Mouse (Mus musculus): Measurements from ENCODE around the gene Cd68.
A peak's percentile ranks its signal among the peaks of the same experiment; 100 is the strongest.
"Not testable (repeated sequence)": the region's sequence is repeated elsewhere in the genome, so short reads cannot be mapped to it uniquely, and the experiment has no call there.

Gene Cd68

DNA sequence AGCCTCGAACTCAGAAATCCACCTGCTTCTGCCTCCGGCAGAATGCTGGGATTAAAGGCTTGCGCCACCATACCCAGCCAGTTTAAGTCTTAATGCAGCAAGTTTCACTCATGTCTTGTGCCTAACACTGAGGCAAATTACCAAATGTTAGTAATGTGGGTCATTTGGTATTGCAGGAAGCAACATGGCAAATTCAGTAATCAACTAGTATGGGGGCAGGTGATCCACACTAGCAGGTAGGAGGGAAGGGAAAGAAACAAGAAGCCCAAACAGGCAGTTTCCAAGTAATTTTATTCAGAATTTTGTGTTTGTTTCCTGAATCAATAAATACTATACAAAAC, 682 bp upstream of the Cd68 start:
- no peak for DNase-seq (ENCODE audit: low read depth)

DNA sequence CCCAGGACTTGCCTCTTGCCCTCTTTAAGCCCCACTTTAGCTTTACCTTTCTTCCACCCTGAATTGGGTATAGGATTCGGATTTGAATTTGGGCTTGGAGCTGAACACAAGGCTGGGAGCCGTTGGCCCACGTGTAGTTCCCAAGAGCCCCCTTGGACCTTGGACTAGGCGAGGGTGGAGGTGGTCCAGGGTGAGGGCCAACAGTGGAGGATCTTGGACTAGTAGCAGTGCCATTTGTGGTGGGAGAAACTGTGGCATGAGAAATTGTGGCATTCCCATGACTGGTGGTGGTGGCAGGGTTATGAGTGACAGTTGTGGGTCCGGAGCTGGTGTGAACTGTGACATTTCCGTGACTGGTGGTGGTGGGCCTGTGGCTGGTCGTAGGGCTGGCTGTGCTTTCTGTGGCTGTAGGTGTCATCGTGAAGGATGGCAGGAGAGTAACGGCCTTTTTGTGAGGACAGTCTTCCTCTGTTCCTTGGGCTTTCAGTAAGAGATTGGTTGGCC, 444 bp downstream of the Cd68 start:
- no peak for DNase-seq (ENCODE audit: low read depth)

DNA sequence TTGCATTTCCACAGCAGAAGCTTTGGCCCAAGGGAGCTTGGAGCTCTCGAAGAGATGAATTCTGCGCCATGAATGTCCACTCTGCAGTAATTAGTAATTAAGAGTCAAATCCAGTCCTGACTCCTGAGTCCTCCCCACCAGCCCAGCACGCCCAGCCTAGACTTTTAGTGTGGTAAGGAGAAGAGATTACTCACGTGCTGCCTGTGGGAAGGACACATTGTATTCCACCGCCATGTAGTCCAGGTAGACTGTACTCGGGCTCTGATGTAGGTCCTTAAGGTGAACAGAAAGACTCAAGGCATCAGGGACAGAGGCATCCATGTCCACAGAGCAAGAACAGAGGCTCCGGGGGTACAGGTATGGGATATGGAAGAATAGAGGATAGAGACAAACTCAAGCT, 1.1 kb downstream of the Cd68 start:
- DNase-seq (ENCODE audit: low read depth): no peak

DNA sequence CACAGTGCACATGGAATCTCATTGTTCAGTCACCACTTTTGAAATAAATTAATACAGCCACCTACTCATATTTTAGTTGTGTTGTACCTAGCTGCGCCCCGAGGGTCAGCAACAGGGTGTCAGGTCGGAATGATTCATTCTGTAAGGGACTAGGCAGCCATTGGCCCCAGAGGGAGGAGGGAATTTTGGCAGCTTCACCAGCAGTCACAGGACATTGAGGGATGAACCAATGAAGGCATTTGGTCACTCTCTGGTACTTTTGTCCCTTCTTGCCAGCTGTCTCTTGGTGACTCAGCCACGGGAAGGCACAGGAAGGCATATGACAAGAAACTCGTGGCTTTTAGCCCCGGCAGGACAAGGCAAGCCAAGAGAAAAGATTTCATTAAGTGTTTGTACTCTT, 2.2 kb downstream of the Cd68 start:
- DNase-seq (ENCODE audit: low read depth): no peak

DNA sequence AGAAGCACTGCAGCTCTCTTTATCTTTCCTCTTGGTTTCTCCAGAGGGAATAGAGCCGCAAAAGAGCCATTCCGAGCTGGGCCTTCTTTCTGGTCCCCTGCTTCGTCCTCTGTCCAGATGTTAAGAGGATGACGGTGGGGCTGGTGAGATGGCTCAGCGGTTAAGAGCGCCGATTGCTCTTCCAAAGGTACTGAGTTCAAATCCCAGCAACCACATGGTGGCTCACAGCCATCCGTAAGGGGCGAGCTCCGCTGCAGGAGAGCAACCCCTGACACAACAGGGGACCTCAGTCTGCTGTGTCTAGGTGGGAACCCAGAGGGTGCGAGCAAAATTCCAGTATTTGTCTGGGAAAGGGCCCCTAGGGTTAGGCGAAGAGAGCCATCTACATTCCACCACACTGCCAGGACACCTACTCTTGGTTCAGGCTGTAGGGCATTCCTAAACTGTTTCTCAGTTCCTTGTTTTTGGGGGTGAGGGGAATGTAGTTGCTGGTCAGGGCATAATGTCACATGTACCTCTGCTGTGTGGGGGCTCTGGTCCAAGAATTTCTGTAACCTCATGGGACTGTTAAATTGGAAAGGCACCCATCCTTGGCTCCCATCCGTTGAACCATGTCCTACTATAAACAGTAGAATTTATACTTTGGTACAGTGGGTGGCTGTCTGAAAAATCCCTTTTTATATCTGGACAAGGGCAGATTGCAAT, 2.8 kb downstream of the Cd68 start:
- DNase-seq (ENCODE audit: low read depth): no peak

DNA sequence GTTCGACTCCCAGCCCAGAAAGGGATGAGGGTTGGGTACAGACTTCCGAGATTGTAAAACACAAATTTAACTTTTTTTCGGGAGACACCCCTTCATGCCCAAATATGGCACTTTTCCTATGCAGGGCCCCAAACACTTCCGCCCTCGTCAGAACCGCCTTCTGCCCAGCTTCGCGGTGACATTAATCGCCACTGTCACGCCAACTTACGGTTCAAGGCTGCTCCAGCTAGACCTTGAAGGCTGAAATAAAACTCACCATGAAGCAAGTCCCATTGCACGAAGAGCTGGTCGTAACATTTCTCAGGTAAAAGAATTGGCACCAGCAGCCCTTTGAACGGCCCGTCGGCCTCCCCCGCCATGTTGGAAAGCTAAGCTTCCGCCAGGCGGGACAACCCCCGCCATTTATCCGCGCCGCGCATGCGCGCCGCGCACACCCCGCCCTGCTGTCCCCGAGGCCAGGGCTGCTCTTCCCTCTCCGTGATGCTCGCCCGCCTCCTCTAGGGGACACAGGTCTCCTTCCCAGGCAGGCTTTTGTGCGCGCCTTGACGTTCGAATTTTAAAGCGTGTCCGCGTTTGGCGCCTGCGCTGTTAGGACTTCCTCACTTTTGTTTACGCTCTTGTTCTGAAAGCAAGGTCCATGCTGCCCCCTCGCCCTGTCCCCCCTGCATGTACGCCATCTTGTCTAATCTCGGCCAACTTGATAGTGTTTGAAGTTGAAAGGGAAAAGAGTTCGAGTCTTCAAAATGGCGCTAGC, 3.6 kb downstream of the Cd68 start, which contains the start of gene Mpdu1:
Mpdu1 (minus strand) TSS at position 430 of the 754 bp plus-strand sequence.
- DNase-seq (ENCODE audit: low read depth): peak; percentile 86

DNA sequence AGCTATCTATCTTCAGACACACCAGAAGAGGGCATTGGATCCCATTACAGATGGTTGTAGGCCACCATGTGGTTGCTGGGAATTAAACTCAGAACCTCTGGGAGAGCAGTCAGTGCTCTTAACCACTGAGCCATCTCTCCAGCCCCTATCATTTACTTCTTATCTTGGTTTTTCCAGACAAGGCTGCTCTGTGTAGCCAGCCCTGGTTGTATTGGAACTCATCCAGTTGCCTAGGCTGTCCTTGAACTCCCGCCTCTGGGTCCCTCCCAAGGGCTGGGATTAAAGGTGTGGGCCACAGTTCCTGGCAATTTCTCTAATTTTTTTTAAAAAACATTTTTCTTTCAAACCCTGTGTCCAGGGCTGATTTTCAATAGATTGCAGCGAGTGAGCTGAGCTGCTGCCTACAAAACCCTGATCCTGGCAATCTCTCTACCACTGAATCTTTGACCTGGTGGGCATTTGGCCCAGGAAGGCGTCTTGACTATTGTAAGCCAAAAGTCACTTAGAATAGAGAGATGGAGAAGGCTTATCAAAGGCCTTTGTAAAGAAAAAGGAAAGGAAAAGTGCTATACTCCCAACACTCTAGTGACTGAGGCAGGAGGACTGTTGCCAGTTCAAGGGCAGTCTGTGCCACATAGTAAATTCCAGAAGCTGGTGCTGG, 4.6 kb downstream of the Cd68 start:
- DNase-seq (ENCODE audit: low read depth): no peak

DNA sequence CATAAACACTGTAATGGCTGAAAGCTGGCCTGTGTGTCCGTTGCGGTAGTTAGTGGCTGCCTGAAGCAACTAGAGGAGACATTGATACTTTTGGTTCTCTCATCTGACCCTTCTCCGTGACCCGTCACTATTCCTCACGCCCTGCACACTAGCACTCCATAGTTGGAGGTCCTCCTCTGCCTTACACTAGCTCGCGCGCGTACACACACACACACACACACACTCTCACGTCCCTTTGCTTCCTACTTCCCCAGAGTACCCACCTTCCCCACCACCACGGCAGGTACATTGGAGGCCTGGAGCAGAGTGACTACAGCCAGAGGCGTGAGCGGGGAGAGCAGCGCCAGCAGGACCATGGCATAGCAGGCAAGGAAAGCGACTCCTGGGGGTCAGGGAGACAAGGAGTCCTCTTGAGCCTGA, 8.5 kb downstream of the Cd68 start:
- DNase-seq (ENCODE audit: low read depth): no peak

DNA sequence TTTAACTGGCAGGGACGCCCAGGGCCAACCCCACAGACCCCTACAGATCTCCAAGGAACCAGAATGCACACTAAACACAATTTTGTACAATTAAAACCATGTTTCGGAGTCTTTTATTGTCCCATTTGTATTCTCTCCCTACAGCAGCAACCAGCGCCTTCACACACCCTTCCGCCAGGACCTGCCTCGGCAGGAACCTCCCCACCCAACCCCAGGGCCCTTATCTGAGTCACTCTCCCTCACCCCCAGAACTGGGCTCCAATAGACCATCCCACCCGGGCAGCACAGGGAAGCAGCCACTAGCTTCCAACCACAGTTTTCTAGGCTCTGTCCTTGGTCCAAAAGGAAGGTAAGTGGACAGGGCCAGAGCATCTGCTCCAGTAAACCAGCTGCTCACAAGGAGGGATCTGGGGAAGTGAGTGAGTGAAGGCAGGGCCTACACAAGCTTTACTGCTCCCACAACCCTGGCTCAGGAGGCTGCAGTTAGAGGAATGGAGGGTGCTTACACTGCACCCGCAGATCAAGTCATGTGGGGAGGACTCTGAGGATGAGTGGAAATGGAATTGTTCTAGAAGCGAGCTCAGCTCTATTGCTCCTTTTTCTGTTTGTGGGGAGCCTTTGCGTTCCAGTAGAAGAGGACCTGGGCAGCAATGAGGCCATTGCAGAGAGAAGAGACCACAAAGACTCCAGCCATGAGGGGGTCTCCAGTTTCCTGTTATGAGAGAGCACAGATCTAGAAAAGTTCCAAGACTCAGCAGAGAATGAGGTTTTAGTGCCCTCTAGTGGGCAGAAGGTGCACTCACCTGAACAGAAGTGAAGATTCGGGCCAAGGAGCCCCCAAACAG, 9.1 kb downstream of the Cd68 start:
- DNase-seq (ENCODE audit: low read depth): no peak

DNA sequence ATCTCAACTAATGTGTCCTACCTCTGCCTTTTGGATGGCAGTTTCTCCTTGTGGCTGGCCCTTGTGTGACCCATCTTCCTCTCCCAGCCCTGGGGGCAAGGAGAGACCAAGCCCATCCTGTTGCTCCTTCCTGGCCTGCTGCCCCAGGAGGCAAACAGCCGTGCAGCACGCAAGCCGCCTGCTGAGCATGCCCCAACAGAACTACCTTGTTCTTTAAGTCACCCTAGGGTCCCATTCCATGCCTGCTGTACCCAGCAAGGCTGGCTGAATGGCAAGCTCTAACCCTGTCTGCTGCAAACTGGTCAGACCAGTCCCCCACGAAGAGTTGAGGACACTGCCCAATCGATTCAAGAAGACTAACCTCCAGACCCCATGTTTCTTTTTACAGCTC, 9.9 kb downstream of the Cd68 start:
- no peak for DNase-seq (ENCODE audit: low read depth)

DNA sequence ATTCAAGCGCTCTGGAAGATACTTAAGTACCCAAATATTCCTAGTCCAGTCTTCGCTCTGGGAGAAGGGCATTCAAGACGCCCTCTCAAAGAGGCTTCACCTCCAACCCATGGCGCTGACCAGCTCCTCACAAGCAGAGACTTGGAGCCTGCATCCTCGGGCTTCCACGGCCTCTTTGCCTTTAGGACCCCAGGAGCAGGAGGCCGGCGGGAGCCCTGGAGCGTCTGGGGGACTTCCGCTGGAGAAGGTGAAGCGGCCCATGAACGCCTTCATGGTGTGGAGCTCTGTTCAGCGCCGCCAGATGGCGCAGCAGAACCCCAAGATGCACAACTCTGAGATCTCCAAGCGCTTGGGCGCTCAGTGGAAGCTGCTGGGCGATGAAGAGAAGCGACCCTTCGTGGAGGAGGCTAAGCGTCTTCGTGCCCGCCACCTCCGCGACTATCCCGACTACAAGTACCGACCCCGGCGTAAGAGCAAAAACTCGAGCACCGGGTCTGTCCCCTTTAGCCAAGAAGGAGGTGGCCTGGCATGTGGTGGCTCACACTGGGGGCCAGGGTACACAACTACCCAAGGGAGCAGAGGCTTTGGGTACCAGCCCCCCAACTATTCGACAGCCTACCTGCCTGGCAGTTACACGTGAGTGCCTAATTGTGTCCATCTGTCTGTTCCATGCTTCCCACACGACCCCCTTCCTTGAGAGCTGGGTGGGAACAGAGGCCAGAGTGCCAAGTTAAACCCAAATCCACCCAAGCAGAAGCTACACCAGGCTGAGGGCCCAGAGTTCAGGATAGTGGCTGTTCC, 10.5 kb downstream of the Cd68 start, which contains the start of gene Sox15:
Sox15 (plus strand) TSS at position 51 of the 801 bp plus-strand sequence.
- DNase-seq (ENCODE audit: low read depth): no peak

DNA sequence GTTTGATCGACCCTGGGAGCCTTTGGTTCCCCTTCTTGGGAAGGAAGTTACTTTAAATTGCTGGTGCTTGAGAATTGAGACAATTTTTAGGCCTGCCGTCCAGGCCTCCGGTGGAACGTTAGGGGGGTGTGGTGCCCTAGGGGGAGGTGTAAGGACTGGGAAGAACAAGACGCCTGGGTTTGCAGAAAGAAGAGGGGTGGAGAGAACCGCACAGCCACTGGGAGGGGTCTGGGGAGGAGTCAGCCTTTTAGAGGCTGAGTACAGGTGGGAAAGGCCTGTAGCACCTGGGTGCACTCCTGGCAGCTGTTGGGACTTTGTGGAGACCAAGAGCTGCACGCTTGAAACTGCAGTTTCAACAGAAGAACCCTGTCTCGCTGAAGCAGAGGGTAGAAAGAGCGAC, 11.2 kb downstream of the Cd68 start:
- DNase-seq (ENCODE audit: low read depth): no peak

DNA sequence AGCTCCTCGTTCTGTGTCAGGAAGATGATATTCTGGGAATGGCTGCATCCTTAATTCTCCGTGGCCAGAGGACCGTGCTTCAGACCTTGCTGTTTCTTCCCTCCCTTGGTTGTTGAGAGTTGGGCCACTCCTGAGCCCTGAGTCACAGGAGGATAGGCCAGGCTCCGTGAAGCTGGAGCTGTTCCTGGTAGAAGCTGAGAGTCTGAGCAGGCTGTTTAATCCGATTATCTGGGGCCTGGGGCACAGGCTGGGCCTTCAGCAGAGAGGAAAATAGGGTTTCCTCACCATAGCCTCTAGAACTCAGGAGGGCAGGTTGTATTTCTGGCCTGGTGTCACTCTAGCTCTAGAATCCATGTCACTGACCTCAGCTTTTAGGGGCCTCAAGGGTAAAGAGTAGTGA, 12.6 kb downstream of the Cd68 start:
- no peak for DNase-seq (ENCODE audit: low read depth)

DNA sequence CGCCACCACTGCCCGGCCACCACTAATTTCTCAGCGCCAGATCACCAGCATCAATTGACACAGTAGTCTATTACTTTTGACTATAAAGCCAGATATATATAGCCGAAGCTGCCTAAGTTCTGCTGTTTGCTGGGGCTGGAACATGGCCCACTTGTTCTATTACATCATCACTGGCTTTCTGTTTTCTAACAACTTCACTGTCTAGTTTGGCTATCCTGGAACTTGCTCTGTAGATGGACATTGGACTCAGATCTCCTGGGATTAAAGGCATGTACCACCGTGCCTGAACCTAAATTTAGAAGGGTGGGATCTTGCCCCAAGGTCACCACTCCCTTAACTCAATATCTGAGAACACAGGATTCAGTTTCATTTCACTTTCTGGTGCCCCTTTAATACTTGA, 20.1 kb downstream of the Cd68 start:
- DNase-seq (ENCODE audit: low read depth): no peak

DNA sequence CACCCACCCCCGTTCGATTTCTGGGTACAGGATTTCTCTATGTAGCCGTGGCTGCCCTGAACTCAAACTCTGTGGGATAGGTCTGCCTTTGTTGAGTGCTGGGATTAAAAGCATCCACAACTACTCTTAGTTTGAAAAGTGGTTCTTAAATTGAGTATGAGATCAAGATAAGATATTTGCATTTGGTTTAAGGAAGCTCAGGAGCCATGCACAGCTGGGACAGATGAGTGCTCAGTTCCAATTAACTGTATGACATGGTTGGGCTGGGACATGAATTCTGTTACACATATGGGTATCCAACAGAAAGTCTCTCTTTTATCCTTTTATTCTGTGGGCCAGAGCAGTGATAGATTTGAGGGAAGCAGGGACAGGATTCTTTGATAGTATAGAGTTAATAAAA, 30.5 kb downstream of the Cd68 start:
- no peak for DNase-seq (ENCODE audit: low read depth)

DNA sequence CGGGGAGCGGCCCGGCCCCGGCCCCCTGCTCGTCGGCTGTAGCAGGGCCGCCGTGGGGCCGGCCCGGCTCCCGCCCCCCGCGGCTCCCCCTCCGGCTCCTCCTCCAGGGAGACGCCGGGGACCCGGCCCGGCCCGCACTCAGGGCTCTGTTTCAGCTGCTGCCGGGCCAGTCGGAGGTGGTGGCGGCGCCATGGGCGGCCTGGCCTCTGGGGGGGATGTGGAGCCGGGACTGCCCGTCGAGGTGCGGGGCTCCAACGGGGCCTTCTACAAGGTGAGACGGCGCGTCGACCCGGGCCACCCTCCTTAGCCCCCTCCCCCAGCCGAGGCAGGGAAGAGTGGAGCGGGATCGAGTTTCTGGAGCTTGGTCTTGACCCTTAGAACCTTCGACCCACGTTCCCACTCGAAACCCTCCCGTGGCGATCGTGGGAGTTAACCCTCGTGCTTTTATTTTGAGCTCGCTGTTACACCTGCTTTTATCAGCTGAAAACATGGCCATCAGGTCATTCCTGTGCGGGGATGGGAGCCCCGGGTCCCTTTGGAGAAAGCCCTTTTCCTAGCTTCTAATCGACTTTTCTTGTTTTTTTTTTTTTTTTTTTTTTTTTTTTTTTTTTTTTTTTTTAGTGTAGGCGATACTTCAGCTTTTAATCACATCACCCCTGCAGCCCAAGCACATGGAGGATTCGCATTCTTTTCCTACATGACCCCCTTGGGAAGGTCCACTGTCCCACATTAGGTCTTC, 32.7 kb downstream of the Cd68 start:
- DNase-seq (ENCODE audit: low read depth): no peak

DNA sequence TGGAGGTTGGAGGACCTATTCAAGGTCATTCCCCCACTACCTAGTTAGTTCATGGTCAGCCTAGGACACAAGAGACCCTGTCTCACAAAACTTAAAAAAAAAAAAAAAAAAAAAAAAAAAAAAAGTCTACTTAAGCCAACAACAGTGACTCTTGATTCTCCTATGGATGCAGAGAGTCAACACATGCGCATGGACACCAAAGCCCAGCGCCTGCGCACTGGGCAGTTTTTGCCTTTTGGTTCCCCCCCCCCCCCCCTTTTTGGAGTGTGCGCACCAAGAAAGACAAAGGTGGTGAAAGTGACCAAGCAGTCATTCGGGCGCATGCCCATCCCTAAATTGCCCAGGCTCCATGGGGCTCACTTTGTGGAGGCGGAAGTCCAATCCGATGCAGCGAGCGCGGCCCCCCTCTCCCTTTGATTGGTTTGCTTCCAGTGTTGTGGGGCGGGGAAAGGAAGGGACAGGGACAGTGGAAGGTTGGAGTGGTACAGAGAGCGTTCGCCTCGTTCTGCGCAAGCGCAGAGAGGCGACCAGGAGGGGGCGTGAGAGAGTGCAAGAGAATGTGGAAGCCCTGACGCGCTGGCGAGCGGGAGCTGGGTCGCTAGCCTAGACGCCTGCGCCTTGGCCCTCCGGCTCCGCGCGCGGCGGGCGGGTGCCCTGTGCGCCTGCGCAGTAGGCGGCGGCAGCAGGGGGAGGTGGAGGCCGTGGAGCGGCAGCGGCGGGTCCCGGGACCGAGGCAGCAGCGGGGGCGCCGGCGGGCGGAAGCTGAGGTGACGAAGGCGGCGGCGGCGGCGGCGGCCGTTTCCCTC, 33.5 kb downstream of the Cd68 start, which contains the start of gene Fxr2:
Fxr2 (plus strand) TSS at position 707 of the 806 bp plus-strand sequence.
- peak; percentile 100 for DNase-seq (ENCODE audit: low read depth)

DNA sequence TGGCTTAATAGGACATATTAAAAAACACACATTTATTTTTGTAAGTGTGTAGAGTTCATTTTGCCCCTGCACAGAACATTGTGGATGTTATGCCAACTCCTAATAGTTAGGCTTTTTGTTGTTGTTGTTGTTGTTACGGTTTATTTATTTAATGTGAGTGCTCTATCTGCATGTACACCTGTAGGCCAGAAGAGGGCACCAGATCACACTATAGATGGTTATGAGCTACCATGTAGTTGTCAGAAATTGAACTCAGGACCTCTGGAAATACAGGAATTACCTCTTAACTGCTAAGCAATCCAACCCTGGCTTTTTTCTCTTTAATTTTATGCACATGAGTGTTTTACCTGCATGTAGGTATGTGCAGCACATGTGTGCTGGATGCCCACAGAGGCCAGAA, 36.2 kb downstream of the Cd68 start:
- peak; percentile 39 for DNase-seq (ENCODE audit: low read depth)

DNA sequence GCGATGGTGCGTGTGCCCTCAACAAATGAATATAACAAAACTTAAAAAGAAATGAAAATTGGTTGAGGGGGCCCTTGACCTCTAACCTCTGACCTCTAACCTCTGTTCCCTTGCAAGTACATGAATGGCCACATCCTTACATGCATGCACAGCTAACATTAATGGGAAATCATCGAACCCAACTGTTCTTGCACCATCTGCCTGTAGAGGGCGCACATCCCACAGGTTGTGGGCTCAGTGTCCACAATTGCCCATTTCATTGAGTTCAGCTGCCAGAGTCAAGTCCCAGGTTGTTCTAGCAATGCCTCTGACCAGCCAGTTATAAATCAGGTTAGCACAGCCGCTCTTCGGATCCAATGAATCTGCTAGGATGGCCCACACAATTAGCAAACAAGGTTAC, 37.7 kb downstream of the Cd68 start:
- peak; percentile 81 for DNase-seq (ENCODE audit: low read depth)

DNA sequence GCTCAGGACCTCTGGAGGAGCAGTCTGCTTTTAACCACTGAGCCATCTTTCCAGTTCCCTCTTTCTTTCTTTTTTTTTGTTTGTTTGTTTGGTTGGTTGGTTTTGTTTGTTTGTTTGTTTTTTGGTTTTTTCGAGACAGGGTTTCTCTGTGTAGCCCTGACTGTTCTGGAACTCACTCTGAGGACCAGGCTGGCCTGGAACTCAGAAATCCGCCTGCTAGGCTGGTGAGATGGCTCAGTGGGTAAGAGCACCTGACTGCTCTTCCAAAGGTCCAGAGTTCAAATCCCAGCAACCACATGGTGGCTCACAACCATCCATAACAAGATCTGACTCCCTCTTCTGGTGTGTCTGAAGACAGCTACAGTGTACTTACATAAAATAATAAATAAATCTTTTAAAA, 41.6 kb downstream of the Cd68 start:
- DNase-seq (ENCODE audit: low read depth): not testable (repeated sequence)

All from c-Kit-positive CD71-positive TER-119-negative erythroid progenitor cells, embryonic 14.5 days (primary cell).